ENCODE assay signal across 9 mouse cellular contexts in genomic region chrX:60147268-60147974, GRCm38 (mm10). TPM values are rescaled to one million over a fixed set of nuclear protein-coding genes. Genes with fewer than 3 reads are reported as not detected.
DNase-seq lines count a peak whose midpoint lies in the region; ATAC-seq lines count a peak whose summit lies in the region.
"Had no signal": no experiment of that assay in that cellular context is flagged by ENCODE, and none has a peak within 500 bp of the region (broad histone marks: within the 10 kb centered on the region; RNA-seq: fewer than 3 reads in every experiment).

No protein-coding gene starts in this region.

- no peak overlapping the region for H3K4me2 ChIP-seq in embryonic facial prominence, embryonic 11.5 days (ENCODE audit: low read depth, low read length)
- peak overlapping the region; percentile 35; the same call in 1 of the 2 replicates for H3K4me2 ChIP-seq in intestine, embryonic 14.5 days (ENCODE audit: low read length)
- H3K4me2 ChIP-seq in midbrain, embryonic 15.5 days, result peak overlapping the region; percentile 40

- H3K4me3 ChIP-seq in embryonic facial prominence, embryonic 11.5 days (ENCODE audit: low read depth, low read length), result no peak overlapping the region
- peak overlapping the region; percentile 12 for H3K4me3 ChIP-seq in intestine, embryonic 14.5 days (ENCODE audit: low read depth, low read length)
- H3K4me3 ChIP-seq in midbrain, embryonic 15.5 days, result peak overlapping the region; percentile 43

- no peak overlapping the region for H3K9ac ChIP-seq in embryonic facial prominence, embryonic 11.5 days (replicated peaks; ENCODE audit: low read length)
- no peak overlapping the region for H3K9ac ChIP-seq in intestine, embryonic 14.5 days (ENCODE audit: low read length)
- peak overlapping the region; percentile 47 for H3K9ac ChIP-seq in midbrain, embryonic 15.5 days

- H3K27me3 ChIP-seq in embryonic facial prominence, embryonic 11.5 days (ENCODE audit: control insufficient read depth, insufficient read depth, low read length), result no peaks in the 10 kb centered on the region
- H3K27me3 ChIP-seq in intestine, embryonic 14.5 days (replicated peaks; ENCODE audit: control insufficient read depth, insufficient read depth, low read length), result no peaks in the 10 kb centered on the region
- no peaks in the 10 kb centered on the region for H3K27me3 ChIP-seq in midbrain, embryonic 15.5 days (replicated peaks)

- 20% methylated on average over 13 of the region's 13 CpGs for WGBS in embryonic facial prominence, embryonic 11.5 days
- WGBS in intestine, embryonic 14.5 days, result 17% methylated on average over 13 of the region's 13 CpGs
- WGBS in midbrain, embryonic 15.5 days, result 20% methylated on average over 13 of the region's 13 CpGs

- H3K36me3 ChIP-seq in embryonic facial prominence, embryonic 11.5 days (replicated peaks; ENCODE audit: control insufficient read depth, insufficient read depth, low read depth, low read length), result no peaks in the 10 kb centered on the region
- H3K36me3 ChIP-seq in intestine, embryonic 14.5 days (ENCODE audit: control insufficient read depth, insufficient read depth, low read length), result no peaks in the 10 kb centered on the region
- no peaks in the 10 kb centered on the region for H3K36me3 ChIP-seq in midbrain, embryonic 15.5 days (replicated peaks)

- ATAC-seq in embryonic facial prominence, embryonic 11.5 days (replicated peaks; ENCODE audit: insufficient number of reproducible peaks, low FRiP score, low TSS enrichment, low read depth), result no peak
- ATAC-seq in intestine, embryonic 14.5 days (replicated peaks; ENCODE audit: low FRiP score, low TSS enrichment, low read depth), result no peak
- peak; percentile 96 for ATAC-seq in midbrain, embryonic 15.5 days (replicated peaks)
- no peak for ATAC-seq in megakaryocyte-erythroid progenitor cell, adult 5-6 weeks (replicated peaks; ENCODE audit: low FRiP score, low TSS enrichment, poor library complexity, severe bottlenecking)

- DNase-seq in left cerebral cortex, adult 18-20 months (ENCODE audit: low spot score in 2 of 2), result peak; percentile 2 to 15
- no peak for DNase-seq in left cerebral cortex, adult 11 months (ENCODE audit: low spot score)
- DNase-seq in embryonic facial prominence, embryonic 11.5 days (ENCODE audit: low spot score), result peak; percentile 15
- no peak for DNase-seq in intestine, embryonic 14.5 days (ENCODE audit: low spot score)
- DNase-seq in ovary, postnatal 10 days (ENCODE audit: low spot score), result no peak
- DNase-seq in urinary bladder, adult 2 months (ENCODE audit: low spot score), result no peak

- no peaks in the 10 kb centered on the region for H3K4me1 ChIP-seq in embryonic facial prominence, embryonic 11.5 days (ENCODE audit: control insufficient read depth, insufficient read depth, low read length)
- H3K4me1 ChIP-seq in intestine, embryonic 14.5 days (replicated peaks; ENCODE audit: control insufficient read depth, insufficient read depth, low read length), result no peaks in the 10 kb centered on the region
- H3K4me1 ChIP-seq in midbrain, embryonic 15.5 days, result no peaks in the 10 kb centered on the region

- no peaks in the 10 kb centered on the region for H3K9me3 ChIP-seq in embryonic facial prominence, embryonic 11.5 days (replicated peaks; ENCODE audit: control insufficient read depth, low read length)
- H3K9me3 ChIP-seq in intestine, embryonic 14.5 days (ENCODE audit: control insufficient read depth, low read length), result no peaks in the 10 kb centered on the region
- H3K9me3 ChIP-seq in midbrain, embryonic 15.5 days, result no peaks in the 10 kb centered on the region

- no peak overlapping the region for H3K27ac ChIP-seq in embryonic facial prominence, embryonic 11.5 days (replicated peaks; ENCODE audit: low read depth, low read length)
- no peak overlapping the region for H3K27ac ChIP-seq in intestine, embryonic 14.5 days (ENCODE audit: low read depth)
- peak overlapping the region; percentile 78 for H3K27ac ChIP-seq in midbrain, embryonic 15.5 days

RNA-seq across cellular contexts. Expression of gene Mcf2, which starts 31.5 kb away (rescaled TPM):
- total RNA-seq in left cerebral cortex, adult 18-20 months (2021), result 1 to 10 TPM; 4.2 to 5.1 TPM
- polyA plus RNA-seq in embryonic facial prominence, embryonic 11.5 days (2014; fragmentation: Nextera tagmentation; extraction: Ambion mirVana), result 0.49 and 0.70 TPM in 2 replicates
- polyA plus RNA-seq in intestine, embryonic 14.5 days (2014; fragmentation: Nextera tagmentation; extraction: Ambion mirVana), result 0.38 and 1.0 TPM in 2 replicates
- polyA plus RNA-seq in midbrain, embryonic 15.5 days (2015; fragmentation: Nextera tagmentation; extraction: Ambion mirVana), result 2.3 TPM in 2 replicates
- total RNA-seq in megakaryocyte-erythroid progenitor cell, adult 5-6 weeks (2014; fragmentation: Nextera tagmentation), result not detected in 2 replicates
- 0.23 TPM in 1 of 2 replicates, not detected in the other for total RNA-seq in megakaryocyte-erythroid progenitor cell, adult 5-6 weeks (2017)
- polyA plus RNA-seq in urinary bladder, adult 2 months (2012; rRNA removed), result 0.01 TPM in 1 of 2 replicates, not detected in the other
- polyA plus RNA-seq: liver, embryonic 16.5 days had no signal

Comparison
In these comparisons a context has a peak if more than half of its experiments do, and no peak if none do; other contexts are left out.
1. DNase-seq: peak in left cerebral cortex, adult 18-20 months (2 of 2) and embryonic facial prominence, embryonic 11.5 days (single experiment); none in left cerebral cortex, adult 11 months (single experiment), intestine, embryonic 14.5 days (single experiment), ovary, postnatal 10 days (single experiment) and urinary bladder, adult 2 months (single experiment).